Mouse (Mus musculus): ENCODE data around the gene Hormad2.

The Hormad2 gene

DNA sequence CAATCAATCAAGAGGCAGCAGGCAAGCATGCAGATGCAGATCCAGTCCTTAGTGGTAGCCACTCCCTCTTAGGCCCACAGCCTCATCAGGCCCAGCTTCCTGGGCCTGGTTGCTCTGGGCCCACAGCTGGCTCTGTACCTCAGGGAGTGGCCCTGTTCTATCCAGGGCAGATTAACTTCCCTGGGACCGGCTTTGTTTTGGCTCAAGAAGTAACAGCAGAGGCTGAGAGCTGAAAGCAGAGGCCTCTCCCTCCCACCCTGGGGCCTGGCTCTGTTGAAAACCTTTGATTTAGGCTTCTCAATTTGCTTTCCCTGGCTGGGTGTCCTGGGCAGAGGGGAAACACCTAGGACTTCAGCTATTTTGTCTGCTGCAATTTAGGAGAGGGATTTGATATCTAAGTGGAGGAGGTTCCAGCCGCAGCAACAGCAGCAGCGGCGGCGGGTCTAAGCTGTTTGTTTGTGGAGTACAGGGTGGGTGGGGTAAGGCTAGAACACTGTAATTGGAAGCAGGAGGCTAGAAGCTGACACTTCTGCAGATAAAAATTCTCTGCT, 138.5 kb downstream of the Hormad2 start:
- DNase-seq (ENCODE audit: low read depth, low spot score): no peak

DNA sequence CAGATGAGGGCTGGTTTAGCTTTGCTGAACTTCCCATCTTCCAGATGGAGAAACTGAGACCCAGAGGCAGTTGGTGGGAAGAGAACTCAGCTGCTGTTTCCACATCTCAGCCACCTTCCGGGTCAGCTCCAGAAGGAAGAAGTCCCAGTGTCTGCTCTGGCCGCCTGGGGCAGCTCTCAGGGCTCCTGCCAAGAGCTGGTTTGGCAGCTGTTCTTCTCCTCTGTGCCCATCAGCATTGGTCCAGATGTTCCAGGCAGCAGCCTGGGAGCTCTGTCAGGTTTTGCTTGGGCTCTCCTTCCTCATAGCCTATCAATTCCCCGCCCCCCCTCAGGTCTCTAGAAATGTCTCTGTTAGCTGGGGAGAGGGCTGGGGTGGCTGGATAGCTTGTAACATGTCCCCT, 140.2 kb downstream of the Hormad2 start:
- DNase-seq (ENCODE audit: low read depth, low spot score): no peak

DNA sequence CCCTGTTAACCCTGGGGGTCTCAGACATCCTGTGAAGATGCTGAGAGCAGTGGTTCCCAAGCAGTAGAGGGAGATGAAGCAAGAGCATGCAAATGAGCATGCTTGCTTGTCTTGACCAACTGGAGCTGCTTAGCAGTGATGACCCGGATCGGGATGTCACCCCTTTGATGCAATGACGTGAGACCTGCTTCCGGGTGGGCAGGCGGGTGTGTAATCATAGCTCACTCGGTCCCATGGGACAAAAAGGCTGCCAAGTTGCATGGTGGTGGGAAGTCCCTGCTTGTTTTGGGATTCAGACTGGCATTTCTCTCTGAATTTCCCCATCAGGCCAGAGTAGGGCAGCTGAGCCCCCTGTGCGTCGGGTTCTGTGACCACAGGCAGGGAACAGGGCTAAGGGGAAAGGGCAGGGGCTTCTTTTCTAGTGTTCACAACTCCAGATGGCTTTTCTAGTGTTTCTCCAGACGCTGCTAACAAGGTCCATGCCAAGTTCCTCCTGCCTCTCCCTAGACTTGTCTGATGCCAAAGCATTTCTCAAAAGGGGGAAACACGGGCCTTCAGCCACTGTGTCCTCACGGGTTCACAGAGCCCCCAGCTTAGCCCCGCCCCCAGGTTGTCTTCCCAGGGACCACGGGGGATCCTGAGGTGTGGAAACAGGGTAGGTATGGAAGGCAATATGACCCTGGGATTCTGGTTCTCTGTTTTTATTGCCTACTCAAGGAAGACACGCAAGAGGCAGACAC, 141.0 kb downstream of the Hormad2 start:
- DNase-seq (ENCODE audit: low read depth, low spot score): no peak

- no peak for DNase-seq (ENCODE audit: low read depth, low spot score)
These were observed 141.7 kb downstream of the Hormad2 start for GRCm38 (mm10) chr11:4299191-4299590.

DNA sequence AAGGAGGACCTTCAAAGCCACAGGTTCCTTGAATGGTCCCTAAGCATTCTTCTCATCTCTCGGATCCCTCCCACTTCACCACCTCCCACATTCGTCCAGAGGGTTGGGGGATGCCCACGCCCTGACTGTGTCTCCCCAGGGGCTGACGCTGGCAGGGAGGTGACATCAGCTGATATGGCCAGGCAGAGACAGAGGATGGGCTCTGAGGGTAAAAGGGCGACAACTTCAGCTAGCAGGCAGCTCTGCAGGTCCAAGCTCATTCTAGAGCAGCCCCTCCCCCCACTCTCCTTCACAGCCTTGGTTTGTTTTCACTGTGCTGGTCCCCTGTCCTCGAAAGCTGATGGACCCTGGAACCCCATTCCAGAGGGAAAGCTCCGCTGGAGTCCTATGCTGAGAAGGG, 142.3 kb downstream of the Hormad2 start:
- DNase-seq (ENCODE audit: low read depth, low spot score): no peak

- no peak for DNase-seq (ENCODE audit: low read depth, low spot score)
These were observed 143.2 kb downstream of the Hormad2 start for GRCm38 (mm10) chr11:4297753-4298152.

- no peak for DNase-seq (ENCODE audit: low read depth, low spot score)
These were observed 144.2 kb downstream of the Hormad2 start for GRCm38 (mm10) chr11:4296610-4297275.

Data from telencephalon, adult 2 months (tissue).